Mouse (Mus musculus): ENCODE results near the gene Usp49.

DNA sequence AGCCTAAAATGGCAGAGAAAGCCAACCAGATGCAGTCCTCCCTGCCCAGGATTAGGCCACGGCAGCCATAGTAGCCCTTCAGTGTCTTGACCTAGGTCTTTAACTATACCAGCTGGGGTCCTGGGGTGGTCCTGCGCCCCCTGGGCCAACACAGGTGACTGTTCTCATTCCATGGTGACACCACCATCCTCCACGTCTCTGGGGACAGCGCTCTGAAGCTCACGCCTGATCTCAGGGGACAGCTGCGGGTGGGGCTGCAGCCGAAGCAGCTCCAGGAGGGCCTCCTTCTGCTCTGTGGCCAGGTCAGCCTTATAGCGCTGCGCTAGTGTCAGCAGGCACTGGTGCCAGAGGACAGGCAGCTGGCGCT is 29.1 kb upstream of the Usp49 start:
- TF ChIP-seq POLR2A (IDR thresholded peaks at IDR 0.05; ENCODE audit: low read depth, low read length) (no peak), CTCF (IDR thresholded peaks at IDR 0.05; ENCODE audit: extremely low read depth, insufficient read length, insufficient replicate concordance, low read depth, low read length) (no peak)

Measured in small intestine, adult 2 months (tissue).